Mouse (Mus musculus): ENCODE measurements around the gene Cenpb.

GRCm38 (mm10) chr2:131163924-131164323, 15.9 kb downstream of the Cenpb start:
- TF ChIP-seq POLR2A (IDR thresholded peaks at IDR 0.05; ENCODE audit: insufficient read depth, low read depth, low read length) (no peak), CTCF (IDR thresholded peaks at IDR 0.05) (no peak), EP300 (IDR thresholded peaks at IDR 0.05; ENCODE audit: insufficient read depth, low read depth, low read length) (no peak)
